Mouse (Mus musculus): ENCODE measurements around the gene Cacna1s.

The Cacna1s gene

GRCm38 (mm10) chr1:136052547-136052946, at the start of gene Cacna1s:
Gene Cacna1s, plus strand, starts transcription at chr1:136052750.
- in situ Hi-C loops (cut with MseI, MboI): no loop called here

- in situ Hi-C loops (cut with MseI, MboI): no loop called here
Observed at GRCm38 (mm10) chr1:136006292-136006748, 46.2 kb upstream of the Cacna1s start, which contains the start of gene Igfn1. Gene Igfn1, minus strand, starts transcription at chr1:136006342.

- in situ Hi-C loops (cut with MseI, MboI): no loop called here
Observed at GRCm38 (mm10) chr1:136007211-136008158, 45.1 kb upstream of the Cacna1s start, which contains the start of gene Tmem9. Gene Tmem9, plus strand, starts transcription at chr1:136008150.

GRCm38 (mm10) chr1:136008159-136008533, 44.4 kb upstream of the Cacna1s start:
- in situ Hi-C loops (cut with MseI, MboI): no loop called here

- in situ Hi-C loops (cut with MseI, MboI): no loop called here
Observed at GRCm38 (mm10) chr1:136010247-136010646, 42.3 kb upstream of the Cacna1s start.

- in situ Hi-C loops (cut with MseI, MboI): no loop called here
Observed at GRCm38 (mm10) chr1:136013513-136013912, 39.0 kb upstream of the Cacna1s start.

- in situ Hi-C loops (cut with MseI, MboI): no loop called here
Observed at GRCm38 (mm10) chr1:136014796-136015502, 37.6 kb upstream of the Cacna1s start.

- in situ Hi-C loops (cut with MseI, MboI): no loop called here
Observed at GRCm38 (mm10) chr1:136017307-136017706, 35.2 kb upstream of the Cacna1s start.

- in situ Hi-C loops (cut with MseI, MboI): no loop called here
Observed at GRCm38 (mm10) chr1:136017907-136018313, 34.6 kb upstream of the Cacna1s start.

- in situ Hi-C loops (cut with MseI, MboI): no loop called here
Observed at GRCm38 (mm10) chr1:136018390-136019189, 34.0 kb upstream of the Cacna1s start.

- in situ Hi-C loops (cut with MseI, MboI): no loop called here
Observed at GRCm38 (mm10) chr1:136030201-136030600, 22.3 kb upstream of the Cacna1s start.

GRCm38 (mm10) chr1:136031697-136032096, 20.9 kb upstream of the Cacna1s start:
- in situ Hi-C loops (cut with MseI, MboI): no loop called here

- in situ Hi-C loops (cut with MseI, MboI): no loop called here
Observed at GRCm38 (mm10) chr1:136032961-136033360, 19.6 kb upstream of the Cacna1s start.

GRCm38 (mm10) chr1:136038746-136039538, 13.6 kb upstream of the Cacna1s start:
- in situ Hi-C loops (cut with MseI, MboI): no loop called here

GRCm38 (mm10) chr1:136040452-136040851, 12.1 kb upstream of the Cacna1s start:
- in situ Hi-C loops (cut with MseI, MboI): no loop called here

- in situ Hi-C loops (cut with MseI, MboI): no loop called here
Observed at GRCm38 (mm10) chr1:136040874-136041273, 11.7 kb upstream of the Cacna1s start.

GRCm38 (mm10) chr1:136045774-136046173, 6.8 kb upstream of the Cacna1s start:
- in situ Hi-C loops (cut with MseI, MboI): no loop called here

GRCm38 (mm10) chr1:136047432-136047831, 5.1 kb upstream of the Cacna1s start:
- in situ Hi-C loops (cut with MseI, MboI): no loop called here

GRCm38 (mm10) chr1:136047894-136048293, 4.7 kb upstream of the Cacna1s start:
- in situ Hi-C loops (cut with MseI, MboI): no loop called here

GRCm38 (mm10) chr1:136050312-136051012, 2.1 kb upstream of the Cacna1s start, which contains the start of gene Ascl5:
Gene Ascl5, plus strand, starts transcription at chr1:136050804.
- in situ Hi-C loops (cut with MseI, MboI): no loop called here

Measured in mouse trophoblast stem cell (cell line).